Mouse (Mus musculus) hindbrain, embryonic 16.5 days (tissue): Measurements from ENCODE around the gene Aass. TPM values are rescaled to one million over a fixed set of nuclear protein-coding genes. Genes with fewer than 3 reads are reported as not detected.
"Not testable (repeated sequence)": the region's sequence is repeated elsewhere in the genome, so short reads cannot be mapped to it uniquely, and the experiment has no call there.

Source experiments
- ATAC-seq: fragments of 200-750 bp; cut with Nextera tagmentation; 2 replicates; pipeline ENCODE4 v1.8.0; 2017; ENCODE audit warnings: moderate TSS enrichment, moderate library complexity
- H3K27ac ChIP-seq: fragments of 300-500 bp; sonication (generic); 2 replicates; pipeline ENCODE4 v1.5.1; 2014; ENCODE audit warnings: low read depth, mild to moderate bottlenecking, control low read depth, low read length, moderate library complexity
- H3K27me3 ChIP-seq: fragments of 300-500 bp; sonication (generic); replicated peaks from 2 replicates; pipeline ENCODE4 v1.6.1; 2014; ENCODE audit warnings: low read length; ENCODE audit not compliant: control insufficient read depth, insufficient read depth
- H3K36me3 ChIP-seq: fragments of 300-500 bp; sonication (generic); 2 replicates; pipeline ENCODE4 v1.6.1; 2014; ENCODE audit warnings: mild to moderate bottlenecking, low read length, moderate library complexity, mixed read lengths; ENCODE audit not compliant: control insufficient read depth, insufficient read depth
- H3K4me1 ChIP-seq: fragments of 300-500 bp; sonication (generic); 2 replicates; pipeline ENCODE4 v1.6.1; 2014; ENCODE audit warnings: low read depth, low read length; ENCODE audit not compliant: control insufficient read depth, insufficient read depth
- H3K4me2 ChIP-seq: fragments of 300-500 bp; sonication (generic); 2 replicates; pipeline ENCODE4 v1.6.1; 2014; ENCODE audit warnings: mild to moderate bottlenecking, low read length, control low read depth, moderate library complexity
- H3K4me3 ChIP-seq: fragments of 300-500 bp; sonication (generic); 2 replicates; pipeline ENCODE4 v1.5.1; 2014; ENCODE audit warnings: mild to moderate bottlenecking, low read length, control low read depth, moderate library complexity
- H3K9ac ChIP-seq: fragments of 300-500 bp; sonication (generic); 2 replicates; pipeline ENCODE4 v1.6.1; 2014; ENCODE audit warnings: low read depth, mild to moderate bottlenecking, control low read depth, low read length, moderate library complexity
- H3K9me3 ChIP-seq: fragments of 300-500 bp; sonication (generic); 2 replicates; pipeline ENCODE4 v1.6.1; 2014; ENCODE audit warnings: mild to moderate bottlenecking, low read length, moderate library complexity; ENCODE audit not compliant: control insufficient read depth
- WGBS: fragments of 180-500 bp; shearing (Covaris S2); extraction: QIAGEN DNeasy Blood & Tissue Kit; methylation state at CpG from one replicate; pipeline ENCODE4 v1.1.7; 2014; 5-methylcytosine and 5-hydroxymethylcytosine counted together
- polyA plus RNA-seq: library from polyadenylated mRNA; unstranded; fragments of >200 nt; fragmentation: Nextera tagmentation; extraction: Ambion mirVana; gene quantifications from 2 replicates; pipeline ENCODE4 v1.2.1, GENCODE M21; 2015

The Aass gene
- polyA plus RNA-seq, 1 experiment from 2014 or later: 0.74 TPM

GRCm38 (mm10) chr6:23125831-23126230 is 7.0 kb downstream of the Aass start:
- H3K4me3 ChIP-seq: no peak overlapping the region
- H3K36me3 ChIP-seq: no peaks in the 10 kb centered on the region
- no peak overlapping the region for H3K4me2 ChIP-seq
- no peak for ATAC-seq
- H3K9me3 ChIP-seq: no peaks in the 10 kb centered on the region
- H3K27ac ChIP-seq: no peak overlapping the region
- no peak overlapping the region for H3K9ac ChIP-seq
- WGBS: 87% methylated on average over 5 of the region's 5 CpGs
- H3K27me3 ChIP-seq: no peaks in the 10 kb centered on the region
- H3K4me1 ChIP-seq: no peaks in the 10 kb centered on the region

- no peak overlapping the region for H3K27ac ChIP-seq
- WGBS: 84% methylated on average over 2 of the region's 2 CpGs
Observed at GRCm38 (mm10) chr6:23124823-23125222, 8.0 kb downstream of the Aass start.

GRCm38 (mm10) chr6:23122934-23123333 is 9.9 kb downstream of the Aass start:
- H3K4me1 ChIP-seq: no peaks in the 10 kb centered on the region
- H3K36me3 ChIP-seq: no peaks in the 10 kb centered on the region
- H3K9ac ChIP-seq: no peak overlapping the region
- ATAC-seq: no peak
- no peak overlapping the region for H3K27ac ChIP-seq
- H3K27me3 ChIP-seq: no peaks in the 10 kb centered on the region
- no peaks in the 10 kb centered on the region for H3K9me3 ChIP-seq
- 47% methylated on average over 3 of the region's 3 CpGs for WGBS
- H3K4me3 ChIP-seq: no peak overlapping the region
- no peak overlapping the region for H3K4me2 ChIP-seq

More at GRCm38 (mm10) chr6:23124823-23125222, 8.0 kb downstream of the Aass start:
- H3K9ac ChIP-seq: no peak overlapping the region
- no peak overlapping the region for H3K4me3 ChIP-seq
- no peaks in the 10 kb centered on the region for H3K4me1 ChIP-seq
- H3K9me3 ChIP-seq: no peaks in the 10 kb centered on the region
- no peak overlapping the region for H3K4me2 ChIP-seq
- H3K36me3 ChIP-seq: no peaks in the 10 kb centered on the region
- H3K27me3 ChIP-seq: no peaks in the 10 kb centered on the region
- ATAC-seq: no peak

GRCm38 (mm10) chr6:23114781-23115180 is 18.0 kb downstream of the Aass start:
- WGBS: 71% methylated on average over 6 of the region's 6 CpGs

GRCm38 (mm10) chr6:23107069-23107468 is 25.7 kb downstream of the Aass start:
- Histone ChIP-seq H3K9ac (no peak overlapping the region), H3K4me3 (no peak overlapping the region), H3K4me2 (no peak overlapping the region), H3K9me3 (no peaks in the 10 kb centered on the region), H3K4me1 (no peaks in the 10 kb centered on the region), H3K27ac (no peak overlapping the region), H3K36me3 (no peaks in the 10 kb centered on the region), H3K27me3 (no peaks in the 10 kb centered on the region)
- 94% methylated on average over 4 of the region's 4 CpGs for WGBS
- ATAC-seq: no peak

More at GRCm38 (mm10) chr6:23114781-23115180, 18.0 kb downstream of the Aass start:
- H3K9ac ChIP-seq: no peak overlapping the region
- no peaks in the 10 kb centered on the region for H3K27me3 ChIP-seq
- ATAC-seq: no peak
- H3K4me2 ChIP-seq: no peak overlapping the region
- H3K27ac ChIP-seq: no peak overlapping the region
- no peak overlapping the region for H3K4me3 ChIP-seq
- H3K9me3 ChIP-seq: no peaks in the 10 kb centered on the region
- no peaks in the 10 kb centered on the region for H3K4me1 ChIP-seq
- H3K36me3 ChIP-seq: no peaks in the 10 kb centered on the region

GRCm38 (mm10) chr6:23106373-23106772 is 26.4 kb downstream of the Aass start:
- 71% methylated on average over 4 of the region's 4 CpGs for WGBS
- Histone ChIP-seq H3K9me3 (no peaks in the 10 kb centered on the region), H3K4me1 (no peaks in the 10 kb centered on the region)

GRCm38 (mm10) chr6:23090346-23091055 is 42.3 kb downstream of the Aass start:
- not testable (repeated sequence) for H3K9ac ChIP-seq, H3K27ac ChIP-seq, H3K4me2 ChIP-seq, H3K4me3 ChIP-seq, H3K27me3 ChIP-seq, ATAC-seq, H3K36me3 ChIP-seq, H3K4me1 ChIP-seq, H3K9me3 ChIP-seq
- 93% methylated on average over 11 of the region's 11 CpGs for WGBS

More at GRCm38 (mm10) chr6:23106373-23106772, 26.4 kb downstream of the Aass start:
- Histone ChIP-seq H3K9ac (no peak overlapping the region), H3K4me2 (no peak overlapping the region), H3K27ac (no peak overlapping the region), H3K27me3 (no peaks in the 10 kb centered on the region), H3K4me3 (no peak overlapping the region), H3K36me3 (no peaks in the 10 kb centered on the region)
- no peak for ATAC-seq

- not testable (repeated sequence) for H3K4me2 ChIP-seq, H3K9ac ChIP-seq, ATAC-seq, H3K36me3 ChIP-seq, H3K4me1 ChIP-seq, H3K27me3 ChIP-seq, H3K9me3 ChIP-seq, H3K4me3 ChIP-seq, H3K27ac ChIP-seq
- WGBS: 71% methylated on average over 4 of the region's 4 CpGs
Observed at GRCm38 (mm10) chr6:23089292-23089691, 43.5 kb downstream of the Aass start.

GRCm38 (mm10) chr6:23084587-23085421 is 48.0 kb downstream of the Aass start:
- Histone ChIP-seq H3K9ac (no peak overlapping the region), H3K4me2 (no peak overlapping the region), H3K27me3 (no peaks in the 10 kb centered on the region), H3K4me3 (no peak overlapping the region), H3K4me1 (no peaks in the 10 kb centered on the region), H3K27ac (no peak overlapping the region), H3K36me3 (no peaks in the 10 kb centered on the region), H3K9me3 (peaks cover 3% of the 10 kb centered on the region; the same call in 1 of the 2 replicates)
- no peak for ATAC-seq
- 97% methylated on average over 5 of the region's 5 CpGs for WGBS
